Mouse (Mus musculus): ENCODE results near the gene Gm37240. TPM values are rescaled to one million over a fixed set of nuclear protein-coding genes. Genes with fewer than 3 reads are reported as not detected.
A peak's percentile ranks its signal among the peaks of the same experiment; 100 is the strongest.

Gene Gm37240
- total RNA-seq, 2 experiments from 2014 or later = 0.27 to 1.1 TPM

DNA sequence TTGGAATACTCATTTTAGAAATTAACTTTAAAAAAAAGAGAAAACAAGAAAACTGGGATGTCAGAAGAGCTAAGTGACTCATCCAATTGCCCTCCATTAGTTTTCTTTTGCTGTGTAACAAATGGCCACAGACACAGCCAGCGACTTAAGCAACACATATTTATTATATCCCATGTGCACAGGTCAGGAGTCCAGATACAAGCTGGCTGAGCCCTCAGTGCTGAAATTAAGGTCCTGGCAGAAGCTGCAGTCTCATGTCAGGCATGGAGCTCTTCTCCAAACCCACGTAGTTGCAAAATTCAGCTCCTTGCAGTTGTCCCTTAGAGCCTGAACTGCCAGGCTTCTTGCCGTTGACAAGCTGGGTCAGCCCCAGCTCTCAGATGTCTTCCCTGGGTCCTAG is 504.0 kb downstream of the Gm37240 start:
- no peak for DNase-seq (ENCODE audit: extremely low spot score in 1 of 2, low spot score in 2 of 2)
- H3K27ac ChIP-seq = no peak overlapping the region
- intact Hi-C loops (cut with DNase I) = no loop called here
- no peak for TF ChIP-seq CTCF (IDR thresholded peaks at IDR 0.05)
- H3K4me3 ChIP-seq = no peak overlapping the region

DNA sequence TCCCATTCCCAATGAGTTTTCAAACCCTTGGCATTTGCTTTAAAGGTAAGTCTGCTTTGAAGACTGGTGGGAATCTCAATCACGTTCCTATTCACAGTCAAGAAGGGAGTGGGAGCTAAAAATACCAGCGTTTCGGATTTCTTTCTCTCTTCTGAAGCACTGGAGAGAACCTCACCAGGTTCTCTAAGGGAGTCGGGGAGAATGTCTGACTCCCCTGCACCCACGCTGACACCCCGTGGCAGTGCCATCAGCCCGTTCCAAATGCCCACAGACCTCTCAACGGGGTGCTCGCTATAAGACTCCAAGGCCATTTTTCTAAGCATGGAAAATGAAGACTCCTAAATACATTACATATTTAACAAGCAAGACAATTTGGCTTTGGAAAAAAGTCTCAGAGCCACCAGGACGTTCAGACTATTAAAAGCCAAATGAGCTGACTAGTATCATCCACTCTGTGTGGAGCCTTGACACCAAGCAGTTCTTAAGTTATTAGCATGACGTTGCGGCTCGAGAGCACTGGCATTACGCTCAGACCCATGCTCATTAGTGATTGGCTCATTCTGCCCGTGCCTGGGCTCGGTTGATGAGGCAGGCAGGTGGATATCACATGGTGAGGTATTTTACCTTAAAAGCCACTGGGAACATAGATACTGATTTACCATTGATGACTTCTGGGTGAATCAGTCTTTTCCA is 508.5 kb downstream of the Gm37240 start:
- no peak for TF ChIP-seq CTCF (IDR thresholded peaks at IDR 0.05)
- H3K27ac ChIP-seq = peak overlapping the region; percentile 92
- DNase-seq (ENCODE audit: extremely low spot score in 1 of 2, low spot score in 2 of 2) = peak in 1 of 2 experiments; percentile 34
- H3K4me3 ChIP-seq = no peak overlapping the region
- intact Hi-C loops (cut with DNase I) = no loop called here

DNA sequence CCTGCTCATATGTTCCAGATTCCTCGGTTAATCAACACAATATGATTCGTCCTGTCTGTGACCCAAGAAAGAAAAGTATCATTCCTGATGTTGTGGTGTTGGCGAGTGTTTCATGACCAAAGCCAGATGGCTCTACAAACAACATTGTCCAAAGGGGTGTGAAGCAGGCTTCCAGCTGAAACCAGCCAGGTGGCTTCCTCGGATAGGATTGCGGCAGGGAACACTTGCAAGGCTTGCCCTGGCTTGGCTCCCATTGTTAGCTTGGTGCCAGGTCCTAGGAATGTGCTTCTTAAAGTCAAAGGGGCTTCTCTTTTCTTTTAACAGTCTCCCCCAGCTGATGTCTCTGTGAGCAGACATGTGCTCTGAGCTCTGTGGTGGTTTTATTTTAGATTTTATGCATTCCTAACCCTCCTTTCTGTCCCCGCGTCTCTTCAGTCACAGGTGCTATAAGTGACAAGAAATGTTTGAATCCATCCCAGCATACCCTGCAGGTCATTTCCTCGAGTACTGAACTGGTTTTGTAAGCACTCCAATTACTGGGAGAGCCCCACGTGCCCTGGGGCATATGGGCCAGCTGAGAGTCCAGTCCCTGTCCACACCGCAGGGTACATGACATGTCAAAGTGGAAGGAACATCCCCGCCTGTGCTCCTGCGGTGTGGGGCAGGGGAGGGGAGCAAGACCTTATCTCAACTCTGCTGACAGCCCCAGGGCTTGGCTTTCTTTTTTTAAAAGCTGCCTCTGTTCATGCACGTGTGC is 509.2 kb downstream of the Gm37240 start:
- H3K27ac ChIP-seq = peak overlapping the region; percentile 92
- intact Hi-C loops (cut with DNase I) = no loop called here
- TF ChIP-seq CTCF (IDR thresholded peaks at IDR 0.05) = no peak
- H3K4me3 ChIP-seq = no peak overlapping the region
- no peak for DNase-seq (ENCODE audit: extremely low spot score in 1 of 2, low spot score in 2 of 2)

DNA sequence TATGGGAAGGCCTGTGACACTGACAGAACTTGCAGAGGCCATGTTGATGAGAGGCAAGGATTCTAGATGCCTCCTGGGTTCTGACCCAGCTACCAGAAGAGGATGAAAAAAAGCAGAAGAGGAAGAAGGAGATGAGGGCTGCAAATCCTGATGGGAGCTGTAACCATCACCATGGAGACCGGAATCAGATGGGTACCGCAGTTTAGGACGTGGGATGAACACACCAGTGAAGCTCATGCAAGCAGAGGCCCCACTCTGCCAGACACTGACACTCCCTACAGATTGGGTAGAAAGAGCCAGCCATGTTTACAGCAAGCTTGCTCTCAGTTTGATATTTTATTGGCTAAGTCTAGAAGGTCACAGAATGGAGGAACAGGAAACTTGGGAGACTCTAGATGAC is 509.8 kb downstream of the Gm37240 start:
- H3K27ac ChIP-seq = peak overlapping the region; percentile 92
- H3K4me3 ChIP-seq = no peak overlapping the region
- intact Hi-C loops (cut with DNase I) = no loop called here
- TF ChIP-seq CTCF (IDR thresholded peaks at IDR 0.05) = no peak
- no peak for DNase-seq (ENCODE audit: extremely low spot score in 1 of 2, low spot score in 2 of 2)

DNA sequence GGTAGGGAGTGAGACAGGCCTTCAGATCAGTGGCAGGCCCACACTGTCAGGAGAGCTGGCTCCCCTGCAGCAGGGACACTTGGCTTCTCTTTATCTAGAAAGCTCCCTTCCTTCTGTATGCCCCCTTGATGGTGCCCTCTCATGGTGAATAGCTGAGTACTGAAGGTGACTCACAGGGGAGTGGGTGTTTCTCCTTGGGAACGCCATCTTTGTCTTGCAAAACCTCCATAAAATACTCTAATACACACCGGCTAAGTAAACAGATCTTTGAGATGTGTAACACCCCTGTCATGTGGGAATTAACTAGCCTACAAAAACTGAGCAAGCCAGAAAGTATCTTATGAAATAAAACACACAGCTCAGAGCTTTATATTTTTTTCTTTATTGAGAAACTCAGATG is 510.8 kb downstream of the Gm37240 start:
- intact Hi-C loops (cut with DNase I) = no loop called here
- Histone ChIP-seq H3K27ac (peak overlapping the region; percentile 92; the same call in 1 of the 2 replicates), H3K4me3 (no peak overlapping the region)
- no peak for TF ChIP-seq CTCF (IDR thresholded peaks at IDR 0.05)
- DNase-seq (ENCODE audit: extremely low spot score in 1 of 2, low spot score in 2 of 2) = no peak

DNA sequence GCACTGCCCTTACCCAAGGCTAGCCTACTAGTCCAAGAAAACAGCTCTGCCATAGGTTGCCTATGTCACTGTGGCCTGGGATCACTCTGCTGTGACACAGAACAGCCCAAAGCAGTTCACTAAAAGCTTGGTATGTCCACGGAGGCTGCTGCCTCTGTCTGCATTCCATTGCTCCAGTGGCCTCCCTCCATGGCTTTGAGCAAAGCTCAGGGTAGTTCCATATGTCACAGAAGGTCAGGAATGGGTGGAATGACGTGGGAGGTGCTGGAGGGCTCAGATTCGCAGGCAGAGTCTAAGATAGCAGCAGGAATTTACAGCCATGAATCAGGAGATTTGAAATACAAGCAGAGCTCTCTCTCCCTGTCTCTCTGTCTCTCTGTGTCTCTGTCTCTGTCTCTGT is 514.3 kb downstream of the Gm37240 start:
- DNase-seq (ENCODE audit: extremely low spot score in 1 of 2, low spot score in 2 of 2) = no peak
- H3K4me3 ChIP-seq = no peak overlapping the region
- intact Hi-C loops (cut with DNase I) = no loop called here
- peak overlapping the region; percentile 16; the same call in 1 of the 2 replicates for H3K27ac ChIP-seq
- TF ChIP-seq CTCF (IDR thresholded peaks at IDR 0.05) = no peak

DNA sequence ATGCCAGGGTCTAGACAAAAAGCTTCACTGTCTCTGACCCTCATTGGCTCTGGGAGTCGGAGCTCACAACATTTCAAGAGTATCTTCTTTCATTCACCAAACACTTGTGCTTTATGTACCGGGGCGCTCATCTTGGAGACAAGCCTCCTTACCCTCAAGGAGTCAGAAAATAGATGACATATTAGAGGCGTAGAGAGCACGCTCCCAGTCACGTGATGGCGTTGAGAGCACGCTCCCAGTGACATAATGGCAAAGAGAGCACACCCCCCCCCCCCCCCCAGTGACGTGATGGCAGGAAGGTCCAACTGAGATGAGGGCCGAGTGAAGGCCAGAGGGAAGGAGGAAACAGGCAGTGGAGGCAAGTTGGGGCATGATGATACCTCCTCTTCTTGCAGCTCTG is 517.5 kb downstream of the Gm37240 start:
- TF ChIP-seq CTCF (IDR thresholded peaks at IDR 0.05) = no peak
- H3K4me3 ChIP-seq = no peak overlapping the region
- no peak for DNase-seq (ENCODE audit: extremely low spot score in 1 of 2, low spot score in 2 of 2)
- H3K27ac ChIP-seq = peak overlapping the region; percentile 94
- intact Hi-C loops (cut with DNase I) = loop anchor here (2.0 to 10.0 kb wide), 8 partner anchors 95 to 417 kb away; partner anchors contain the start of gene Gatb

DNA sequence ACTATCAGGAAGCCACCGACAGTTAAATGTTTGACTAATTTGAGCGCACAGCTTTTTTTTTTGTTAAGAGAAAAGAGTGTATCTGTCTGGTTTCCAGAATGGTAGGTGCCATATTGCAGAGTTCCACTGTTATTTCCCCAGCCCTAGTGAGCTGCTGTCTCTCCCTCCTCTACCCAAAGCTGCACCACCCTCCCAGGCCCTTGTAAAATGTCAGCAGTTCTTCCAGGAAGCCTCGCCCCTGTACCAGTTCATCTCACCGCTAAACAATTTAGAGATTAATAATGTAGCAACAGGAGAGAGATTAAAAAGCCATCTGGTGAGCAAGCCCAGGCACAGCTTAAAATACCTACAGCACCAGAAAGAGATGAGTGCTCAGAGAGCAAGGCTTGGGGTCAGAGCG is 518.2 kb downstream of the Gm37240 start:
- Histone ChIP-seq H3K4me3 (no peak overlapping the region), H3K27ac (peak overlapping the region; percentile 94)
- TF ChIP-seq CTCF (IDR thresholded peaks at IDR 0.05) = no peak
- no peak for DNase-seq (ENCODE audit: extremely low spot score in 1 of 2, low spot score in 2 of 2)
- intact Hi-C loops (cut with DNase I) = loop anchor here (2.0 to 10.0 kb wide), 8 partner anchors 96 to 416 kb away; partner anchors contain the start of gene Gatb

DNA sequence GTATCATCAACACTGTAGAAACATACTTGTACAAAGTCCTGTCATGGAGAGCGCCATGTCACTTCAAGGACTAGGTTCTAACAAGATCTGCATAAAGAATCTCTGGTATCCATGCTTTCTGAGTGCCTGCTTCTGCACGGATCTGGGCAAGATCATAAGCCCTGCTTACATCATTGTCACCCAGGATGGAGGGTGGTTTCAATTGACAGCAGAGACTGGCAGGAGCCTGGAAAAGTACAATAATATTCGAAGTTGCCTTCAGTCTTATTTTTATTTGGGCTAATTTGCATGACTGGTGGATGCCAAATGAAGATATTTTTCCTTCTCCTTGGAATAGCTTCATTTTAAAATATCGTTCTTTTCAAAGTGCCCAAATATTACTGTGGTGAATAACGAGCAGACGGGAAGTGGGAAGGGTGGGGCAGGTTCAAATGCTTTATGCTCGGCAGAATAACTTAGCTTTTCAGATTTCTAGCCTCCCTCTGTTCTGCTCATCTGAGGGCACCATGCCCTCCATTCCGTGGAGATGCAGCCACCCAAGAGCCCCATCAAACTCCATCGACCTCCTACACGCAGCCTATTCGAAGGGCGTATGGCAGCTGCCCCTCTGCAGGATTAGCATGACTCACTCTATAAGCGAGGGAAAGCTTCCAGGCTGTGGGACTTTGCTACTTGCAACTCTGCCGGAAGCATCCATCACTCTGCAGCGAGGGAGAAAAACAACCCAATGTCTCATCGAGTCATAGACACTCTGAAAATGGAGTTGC is 518.8 kb downstream of the Gm37240 start:
- H3K27ac ChIP-seq = peak overlapping the region; percentile 94
- H3K4me3 ChIP-seq = no peak overlapping the region
- TF ChIP-seq CTCF (IDR thresholded peaks at IDR 0.05) = no peak
- intact Hi-C loops (cut with DNase I) = loop anchor here (1.0 to 10.0 kb wide), 10 partner anchors 58 to 416 kb away; partner anchors contain the start of gene Gatb
- DNase-seq (ENCODE audit: extremely low spot score in 1 of 2, low spot score in 2 of 2) = peak; percentile 66 to 70

DNA sequence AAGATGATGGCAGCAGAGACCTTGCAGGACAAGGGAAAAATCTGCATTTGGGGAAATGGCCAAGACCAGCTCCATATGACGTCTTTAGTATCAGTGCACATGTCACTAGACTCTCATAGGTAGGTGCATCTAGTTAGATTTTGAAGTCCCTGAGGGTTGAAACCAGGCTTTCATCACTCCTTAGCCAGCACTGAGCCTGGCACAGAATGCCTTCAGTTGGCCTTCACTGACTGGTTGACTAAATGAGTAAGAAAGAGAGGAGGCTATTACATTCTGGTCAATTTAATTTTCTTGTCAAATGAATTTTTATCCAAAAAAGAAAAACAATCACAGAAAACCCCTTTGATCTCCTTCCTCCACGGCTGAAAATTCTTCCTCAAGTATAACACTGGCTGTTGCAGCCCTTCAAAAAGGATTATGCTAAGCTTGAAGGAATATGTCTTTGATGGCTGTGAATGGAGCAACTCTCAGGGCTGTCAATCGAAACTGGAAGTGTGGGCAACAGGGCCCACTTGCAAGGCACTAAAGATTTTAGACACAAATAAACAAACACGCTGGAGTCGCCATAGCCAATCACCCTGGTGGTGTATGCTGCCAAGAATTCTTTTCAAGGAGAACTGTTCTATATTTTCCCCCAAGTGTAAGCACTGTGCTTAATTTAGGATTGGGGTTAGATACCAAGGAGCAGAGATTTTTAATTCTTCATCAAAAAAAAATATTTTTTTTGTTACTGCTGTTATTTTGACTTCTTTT is 522.6 kb downstream of the Gm37240 start:
- TF ChIP-seq CTCF (IDR thresholded peaks at IDR 0.05) = no peak
- no peak overlapping the region for H3K4me3 ChIP-seq
- DNase-seq (ENCODE audit: extremely low spot score in 1 of 2, low spot score in 2 of 2) = no peak
- intact Hi-C loops (cut with DNase I) = loop anchor here (5.0 to 10.0 kb wide), 4 partner anchors 208 to 300 kb away; partner anchors contain the start of gene Gatb
- H3K27ac ChIP-seq = peak overlapping the region; percentile 60

DNA sequence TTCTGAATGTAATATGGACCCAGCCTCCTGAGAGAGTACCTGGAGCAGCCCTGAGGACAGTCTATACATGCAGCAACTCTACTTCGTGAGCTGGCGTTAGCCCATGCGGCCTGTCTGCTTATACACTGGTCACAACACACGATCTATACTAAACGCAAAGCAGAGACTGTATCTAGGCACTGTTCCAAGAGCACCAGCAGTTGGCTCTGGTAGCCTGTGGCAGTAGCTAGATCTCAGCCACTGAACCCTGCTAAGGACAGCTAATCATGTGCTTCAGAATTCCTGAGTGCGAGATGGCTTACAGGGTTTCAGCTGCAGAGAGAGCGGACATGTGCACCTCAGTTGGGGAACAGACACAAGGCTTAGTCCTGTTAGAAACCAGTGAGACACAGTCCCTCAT is 524.4 kb downstream of the Gm37240 start:
- intact Hi-C loops (cut with DNase I) = loop anchor here (10.0 kb wide), 2 partner anchors 272 to 302 kb away; no protein-coding TSS in a partner anchor
- peak overlapping the region; percentile 4; the same call in 1 of the 2 replicates for H3K27ac ChIP-seq

More for the DNA sequence above, 524.4 kb downstream of the Gm37240 start:
- no peak for DNase-seq (ENCODE audit: extremely low spot score in 1 of 2, low spot score in 2 of 2)
- TF ChIP-seq CTCF (IDR thresholded peaks at IDR 0.05) = no peak
- no peak overlapping the region for H3K4me3 ChIP-seq
